Mouse (Mus musculus) neural tube, postnatal 0 days (tissue): Measurements from ENCODE around the gene Shisa4. TPM values are rescaled to one million over a fixed set of nuclear protein-coding genes. Genes with fewer than 3 reads are reported as not detected.

ENCODE experiments used
- polyA plus RNA-seq: library from polyadenylated mRNA; unstranded; fragments of >200 nt; fragmentation: Nextera tagmentation; extraction: Ambion mirVana; gene quantifications from 2 replicates; pipeline ENCODE4 v1.2.1, GENCODE M21; 2015

Gene Shisa4
- polyA plus RNA-seq, result 162 and 164 TPM in 2 replicates

GRCm38 (mm10) chr1:135374868-135375581, at the start of gene Shisa4:
Shisa4 (minus strand) TSS chr1:135375237.

GRCm38 (mm10) chr1:135324571-135324970, 50.5 kb downstream of the Shisa4 start, which contains the start of gene Lmod1:
Lmod1 (plus strand) TSS chr1:135324807.

Other genes with a start within 250 kb of the Shisa4 start
- gene Ptpn7, start 242.5 kb downstream of the Shisa4 start, polyA plus RNA-seq, result 0.06 and 0.23 TPM in 2 replicates
- 352 and 380 TPM in 2 replicates for gene Arl8a, start 228.4 kb downstream of the Shisa4 start, polyA plus RNA-seq
- 30.8 and 36.0 TPM in 2 replicates for gene Gpr37l1, start 207.6 kb downstream of the Shisa4 start, polyA plus RNA-seq
- 0.29 and 0.36 TPM in 2 replicates for gene Elf3, start 116.7 kb downstream of the Shisa4 start, polyA plus RNA-seq
- 51.3 and 57.2 TPM in 2 replicates for gene Rnpep, start 91.2 kb downstream of the Shisa4 start, polyA plus RNA-seq
- gene Timm17a, start 61.5 kb downstream of the Shisa4 start, polyA plus RNA-seq, result 225 and 264 TPM in 2 replicates
- 0.17 and 0.18 TPM in 2 replicates for gene Lmod1, start 50.4 kb downstream of the Shisa4 start, polyA plus RNA-seq
- gene Ipo9, start 55.3 kb upstream of the Shisa4 start, polyA plus RNA-seq, result 76.7 and 100 TPM in 2 replicates
- 35.8 and 46.4 TPM in 2 replicates for gene Nav1, start 232.1 kb upstream of the Shisa4 start, polyA plus RNA-seq